Mouse (Mus musculus): ENCODE data around the gene Hmgcr. TPM values are rescaled to one million over a fixed set of nuclear protein-coding genes. Genes with fewer than 3 reads are reported as not detected.

Gene Hmgcr
- 1.4 and 4.3 TPM in 2 replicates for polyA plus RNA-seq (2012; ENCODE audit: low replicate concordance)

DNA sequence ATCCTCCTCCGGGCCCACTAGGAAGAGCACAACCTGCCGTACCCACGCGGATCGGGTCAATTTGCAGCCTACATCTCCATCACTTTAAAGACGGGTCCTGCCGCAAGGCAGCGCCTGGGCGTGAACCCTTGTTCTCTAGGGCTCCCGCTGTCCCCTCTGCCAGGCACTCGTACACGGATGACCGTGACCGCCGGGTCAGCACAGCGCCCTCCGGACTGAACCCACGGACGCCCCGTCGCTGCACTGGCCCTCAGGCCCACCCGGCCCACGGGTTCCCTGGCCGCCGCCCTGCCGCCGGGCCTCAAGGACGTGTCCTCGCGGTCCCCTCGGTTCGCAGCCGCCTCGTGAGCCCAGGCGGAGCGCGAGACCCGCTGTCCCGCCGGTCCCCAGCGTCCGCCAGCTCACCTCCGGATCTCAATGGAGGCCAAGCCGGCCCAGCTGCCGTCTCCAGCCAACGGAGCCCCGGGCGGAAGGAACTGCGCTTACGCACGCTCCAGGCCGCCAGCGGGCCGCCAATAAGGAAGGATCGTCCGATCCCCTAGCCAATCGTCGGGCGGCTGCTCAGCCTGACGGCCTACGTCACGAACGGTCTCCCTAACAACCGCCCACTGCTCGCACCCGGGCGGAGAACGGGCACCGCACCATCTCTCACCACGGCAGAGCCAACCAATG is at the start of gene Hmgcr:
Gene Hmgcr (minus strand): TSS at position 531 of the 672 bp plus-strand sequence.

Other genes starting within 250 kb of the Hmgcr start
- gene Ankdd1b, start 199.7 kb downstream of the Hmgcr start, polyA plus RNA-seq (2012; ENCODE audit: low replicate concordance) = not detected in 2 replicates
- not detected in 2 replicates for gene Gm17622, start 180.2 kb downstream of the Hmgcr start, polyA plus RNA-seq (2012; ENCODE audit: low replicate concordance)
- gene Polk, start 128.4 kb downstream of the Hmgcr start, polyA plus RNA-seq (2012; ENCODE audit: low replicate concordance) = 0.24 TPM in 1 of 2 replicates, not detected in the other
- gene Col4a3bp, start 128.3 kb downstream of the Hmgcr start, polyA plus RNA-seq (2012; ENCODE audit: low replicate concordance) = 9.5 and 28.5 TPM in 2 replicates
- gene Ankrd31, start 77.3 kb upstream of the Hmgcr start, polyA plus RNA-seq (2012; ENCODE audit: low replicate concordance) = not detected in 2 replicates

Data from leukemia stem cell, adult 10-12 weeks (primary cell).